Mouse (Mus musculus): ENCODE results near the gene Hexb. TPM values are rescaled to one million over a fixed set of nuclear protein-coding genes. Genes with fewer than 3 reads are reported as not detected.

The Hexb gene
- polyA plus RNA-seq, 1 experiment from 2014 or later, result 273 TPM

GRCm38 (mm10) chr13:97227795-97228194 lies 29.6 kb upstream of the Hexb start:
- H3K9ac ChIP-seq (ENCODE audit: low read depth, low read length), result no peak overlapping the region
- ATAC-seq, result no peak
- WGBS, result 90% methylated on average over 3 of the region's 3 CpGs

GRCm38 (mm10) chr13:97225130-97225529 lies 27.0 kb upstream of the Hexb start:
- Histone ChIP-seq H3K27ac (ENCODE audit: low read depth, low read length) (no peak overlapping the region), H3K4me2 (replicated peaks; ENCODE audit: low read depth) (no peak overlapping the region), H3K9me3 (ENCODE audit: control insufficient read depth) (no peaks in the 10 kb centered on the region), H3K4me3 (ENCODE audit: low read depth, low read length) (no peak overlapping the region), H3K9ac (ENCODE audit: low read depth, low read length) (no peak overlapping the region), H3K36me3 (ENCODE audit: control insufficient read depth, insufficient read depth) (no peaks in the 10 kb centered on the region), H3K4me1 (replicated peaks; ENCODE audit: control insufficient read depth, insufficient read depth, low read length) (no peaks in the 10 kb centered on the region; the same call in 1 of the 2 replicates), H3K27me3 (replicated peaks; ENCODE audit: control insufficient read depth, insufficient read depth, low read length) (no peaks in the 10 kb centered on the region)
- TF ChIP-seq CTCF (IDR thresholded peaks at IDR 0.05; ENCODE audit: low read depth), result no peak
- 67% methylated on average over 17 of the region's 17 CpGs for WGBS
- no peak for ATAC-seq

More at GRCm38 (mm10) chr13:97227795-97228194, 29.6 kb upstream of the Hexb start:
- TF ChIP-seq CTCF (IDR thresholded peaks at IDR 0.05; ENCODE audit: low read depth), result no peak
- Histone ChIP-seq H3K4me1 (replicated peaks; ENCODE audit: control insufficient read depth, insufficient read depth, low read length) (no peaks in the 10 kb centered on the region; the same call in 1 of the 2 replicates), H3K4me2 (replicated peaks; ENCODE audit: low read depth) (no peak overlapping the region), H3K27me3 (replicated peaks; ENCODE audit: control insufficient read depth, insufficient read depth, low read length) (no peaks in the 10 kb centered on the region), H3K27ac (ENCODE audit: low read depth, low read length) (no peak overlapping the region), H3K4me3 (ENCODE audit: low read depth, low read length) (no peak overlapping the region), H3K9me3 (ENCODE audit: control insufficient read depth) (no peaks in the 10 kb centered on the region), H3K36me3 (ENCODE audit: control insufficient read depth, insufficient read depth) (no peaks in the 10 kb centered on the region)

GRCm38 (mm10) chr13:97224341-97224982 lies 26.3 kb upstream of the Hexb start:
- no peaks in the 10 kb centered on the region for H3K27me3 ChIP-seq (replicated peaks; ENCODE audit: control insufficient read depth, insufficient read depth, low read length)
- peak; percentile 91 for ATAC-seq
- no peaks in the 10 kb centered on the region for H3K9me3 ChIP-seq (ENCODE audit: control insufficient read depth)
- no peak overlapping the region for H3K9ac ChIP-seq (ENCODE audit: low read depth, low read length)
- no peak overlapping the region for H3K4me3 ChIP-seq (ENCODE audit: low read depth, low read length)
- WGBS, result 35% methylated on average over 10 of the region's 10 CpGs
- H3K36me3 ChIP-seq (ENCODE audit: control insufficient read depth, insufficient read depth), result no peaks in the 10 kb centered on the region
- H3K27ac ChIP-seq (ENCODE audit: low read depth, low read length), result 0 out of 2 replicates have a peak overlapping the region, but pooled peaks have one; percentile 54
- H3K4me1 ChIP-seq (replicated peaks; ENCODE audit: control insufficient read depth, insufficient read depth, low read length), result no peaks in the 10 kb centered on the region; the same call in 1 of the 2 replicates
- peak overlapping the region; percentile 49 for H3K4me2 ChIP-seq (replicated peaks; ENCODE audit: low read depth)
- no peak for TF ChIP-seq CTCF (IDR thresholded peaks at IDR 0.05; ENCODE audit: low read depth)

- 61% methylated on average over 8 of the region's 8 CpGs for WGBS
- 0 out of 2 replicates have a peak, but pooled peaks have one; percentile 8 for ATAC-seq
Measured at GRCm38 (mm10) chr13:97223856-97224255, 25.7 kb upstream of the Hexb start.

DNA sequence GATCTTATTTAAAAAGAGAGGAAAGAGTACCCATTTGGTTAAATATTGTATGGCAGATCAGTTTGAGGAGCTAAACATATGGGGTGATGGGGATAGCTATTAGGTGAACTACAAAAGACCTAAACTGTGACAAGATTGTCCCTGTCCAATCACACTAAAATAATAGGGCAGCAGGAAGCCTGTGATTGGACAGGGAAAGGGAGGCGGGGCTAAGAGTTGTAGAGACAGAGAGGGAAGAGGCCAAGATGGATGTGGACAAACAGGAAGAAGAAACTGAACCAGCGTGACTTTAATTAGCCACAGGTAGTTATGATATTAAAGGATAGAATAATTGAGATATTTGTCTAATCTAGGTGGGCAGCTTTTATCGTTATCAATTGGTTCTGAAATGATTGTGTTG lies 21.9 kb upstream of the Hexb start:
- Histone ChIP-seq H3K9me3 (ENCODE audit: control insufficient read depth) (no peaks in the 10 kb centered on the region), H3K4me3 (ENCODE audit: low read depth, low read length) (no peak overlapping the region)

More at GRCm38 (mm10) chr13:97223856-97224255, 25.7 kb upstream of the Hexb start:
- Histone ChIP-seq H3K27ac (ENCODE audit: low read depth, low read length) (no peak overlapping the region), H3K36me3 (ENCODE audit: control insufficient read depth, insufficient read depth) (no peaks in the 10 kb centered on the region), H3K9me3 (ENCODE audit: control insufficient read depth) (no peaks in the 10 kb centered on the region), H3K4me2 (replicated peaks; ENCODE audit: low read depth) (no peak overlapping the region), H3K27me3 (replicated peaks; ENCODE audit: control insufficient read depth, insufficient read depth, low read length) (no peaks in the 10 kb centered on the region), H3K4me1 (replicated peaks; ENCODE audit: control insufficient read depth, insufficient read depth, low read length) (no peaks in the 10 kb centered on the region; the same call in 1 of the 2 replicates), H3K9ac (ENCODE audit: low read depth, low read length) (no peak overlapping the region), H3K4me3 (ENCODE audit: low read depth, low read length) (no peak overlapping the region)
- no peak for TF ChIP-seq CTCF (IDR thresholded peaks at IDR 0.05; ENCODE audit: low read depth)

GRCm38 (mm10) chr13:97216196-97216595 lies 18.0 kb upstream of the Hexb start:
- Histone ChIP-seq H3K4me1 (replicated peaks; ENCODE audit: control insufficient read depth, insufficient read depth, low read length) (no peaks in the 10 kb centered on the region), H3K36me3 (ENCODE audit: control insufficient read depth, insufficient read depth) (no peaks in the 10 kb centered on the region), H3K27me3 (replicated peaks; ENCODE audit: control insufficient read depth, insufficient read depth, low read length) (no peaks in the 10 kb centered on the region), H3K27ac (ENCODE audit: low read depth, low read length) (no peak overlapping the region), H3K9ac (ENCODE audit: low read depth, low read length) (no peak overlapping the region), H3K4me2 (replicated peaks; ENCODE audit: low read depth) (no peak overlapping the region), H3K4me3 (ENCODE audit: low read depth, low read length) (no peak overlapping the region), H3K9me3 (ENCODE audit: control insufficient read depth) (no peaks in the 10 kb centered on the region)
- ATAC-seq, result no peak
- no peak for TF ChIP-seq CTCF (IDR thresholded peaks at IDR 0.05; ENCODE audit: low read depth)
- WGBS, result 62% methylated on average over 5 of the region's 5 CpGs

More for the DNA sequence above, 21.9 kb upstream of the Hexb start:
- 96% methylated on average over 3 of the region's 3 CpGs for WGBS
- Histone ChIP-seq H3K27ac (ENCODE audit: low read depth, low read length) (no peak overlapping the region), H3K9ac (ENCODE audit: low read depth, low read length) (no peak overlapping the region), H3K27me3 (replicated peaks; ENCODE audit: control insufficient read depth, insufficient read depth, low read length) (no peaks in the 10 kb centered on the region), H3K4me1 (replicated peaks; ENCODE audit: control insufficient read depth, insufficient read depth, low read length) (no peaks in the 10 kb centered on the region; the same call in 1 of the 2 replicates), H3K4me2 (replicated peaks; ENCODE audit: low read depth) (no peak overlapping the region), H3K36me3 (ENCODE audit: control insufficient read depth, insufficient read depth) (no peaks in the 10 kb centered on the region)
- no peak for TF ChIP-seq CTCF (IDR thresholded peaks at IDR 0.05; ENCODE audit: low read depth)
- ATAC-seq, result no peak
